Mouse (Mus musculus) layer of hippocampus, adult 9-10 months (tissue): Measurements from ENCODE around the gene Zcchc17.
A peak's percentile ranks its signal among the peaks of the same experiment; 100 is the strongest.

ENCODE experiments used
- DNase-seq: peaks from one replicate; pipeline ENCODE4 v3.0.0; 2022; ENCODE audit warnings: low spot score

Gene Zcchc17

GRCm38 (mm10) chr4:130359486-130360237 is at the start of gene Zcchc17, which contains the start of gene Snrnp40:
Zcchc17 (minus strand) TSS chr4:130359943.
Snrnp40 (plus strand) TSS chr4:130360132.
- DNase-seq, result peak; percentile 99

- no peak for DNase-seq
Observed at GRCm38 (mm10) chr4:130391265-130391664, 31.5 kb upstream of the Zcchc17 start.

- DNase-seq, result no peak
Observed at GRCm38 (mm10) chr4:130389927-130390326, 30.2 kb upstream of the Zcchc17 start.

- DNase-seq, result no peak
Observed at GRCm38 (mm10) chr4:130389496-130389895, 29.8 kb upstream of the Zcchc17 start.

- DNase-seq, result no peak
Observed at GRCm38 (mm10) chr4:130387256-130387655, 27.5 kb upstream of the Zcchc17 start.

- DNase-seq, result no peak
Observed at GRCm38 (mm10) chr4:130380418-130380817, 20.7 kb upstream of the Zcchc17 start.

GRCm38 (mm10) chr4:130379181-130379580 is 19.4 kb upstream of the Zcchc17 start:
- DNase-seq, result no peak

GRCm38 (mm10) chr4:130377500-130377899 is 17.8 kb upstream of the Zcchc17 start:
- DNase-seq, result no peak

GRCm38 (mm10) chr4:130376675-130377074 is 16.9 kb upstream of the Zcchc17 start:
- DNase-seq, result no peak

GRCm38 (mm10) chr4:130360238-130360590 is 471 bp upstream of the Zcchc17 start:
- no peak for DNase-seq

- no peak for DNase-seq
Observed at GRCm38 (mm10) chr4:130357946-130358345, 1.8 kb downstream of the Zcchc17 start.

- no peak for DNase-seq
Observed at GRCm38 (mm10) chr4:130352588-130352987, 7.2 kb downstream of the Zcchc17 start.

GRCm38 (mm10) chr4:130350690-130351422 is 8.9 kb downstream of the Zcchc17 start:
- DNase-seq, result no peak

- no peak for DNase-seq
Observed at GRCm38 (mm10) chr4:130349666-130350065, 10.1 kb downstream of the Zcchc17 start.

GRCm38 (mm10) chr4:130341691-130342090 is 18.1 kb downstream of the Zcchc17 start:
- DNase-seq, result no peak

GRCm38 (mm10) chr4:130335867-130336266 is 23.9 kb downstream of the Zcchc17 start:
- DNase-seq, result no peak

GRCm38 (mm10) chr4:130327366-130327765 is 32.4 kb downstream of the Zcchc17 start:
- DNase-seq, result no peak

- DNase-seq, result no peak
Observed at GRCm38 (mm10) chr4:130325446-130325845, 34.3 kb downstream of the Zcchc17 start.

GRCm38 (mm10) chr4:130323607-130324006 is 36.1 kb downstream of the Zcchc17 start:
- DNase-seq, result no peak

- DNase-seq, result no peak
Observed at GRCm38 (mm10) chr4:130323165-130323564, 36.6 kb downstream of the Zcchc17 start.

GRCm38 (mm10) chr4:130322567-130322966 is 37.2 kb downstream of the Zcchc17 start:
- no peak for DNase-seq

- DNase-seq, result no peak
Observed at GRCm38 (mm10) chr4:130321640-130322039, 38.1 kb downstream of the Zcchc17 start.

GRCm38 (mm10) chr4:130319564-130319963 is 40.2 kb downstream of the Zcchc17 start:
- no peak for DNase-seq
